ENCODE assay signal across 18 mouse cellular contexts in the genomic region with DNA sequence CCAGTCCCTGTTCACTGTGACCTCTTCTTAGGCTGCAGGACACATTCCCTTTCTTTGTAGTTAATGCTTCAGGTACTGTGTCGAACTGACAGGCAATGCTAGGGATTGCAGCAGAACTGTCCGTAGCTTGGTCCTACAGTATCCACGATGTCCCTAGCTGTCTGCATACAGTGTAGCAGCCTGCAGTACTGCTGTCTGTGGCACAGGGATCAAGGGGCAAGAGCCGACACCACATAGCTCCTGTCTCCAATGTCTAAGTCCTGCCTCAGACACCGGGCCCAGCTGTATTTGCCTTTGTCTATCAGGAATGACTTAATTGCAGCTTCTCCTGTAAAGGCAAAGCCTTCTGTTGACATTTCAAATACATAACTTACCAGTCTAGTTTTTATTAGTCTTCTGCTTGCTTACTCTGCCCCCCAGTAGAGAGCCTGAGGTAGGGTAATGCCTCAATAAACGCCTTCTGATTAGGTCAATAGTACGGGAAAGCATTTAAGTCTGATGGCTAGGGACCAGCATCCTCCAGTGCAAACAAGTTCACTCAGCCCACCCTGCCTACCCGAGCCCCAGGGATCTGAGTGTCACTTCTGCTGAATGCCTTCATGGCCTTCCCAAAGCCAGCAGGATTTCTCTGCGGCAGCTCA.
DNase-seq lines count a peak whose midpoint lies in the region; ATAC-seq and TF ChIP-seq lines count a peak whose summit lies in the region.
"Had no signal": no experiment of that assay in that cellular context is flagged by ENCODE, and none has a peak within 500 bp of the region (broad histone marks: within the 10 kb centered on the region; RNA-seq: fewer than 3 reads in every experiment).

No protein-coding gene starts in this region.

- H3K4me3 ChIP-seq in forebrain, embryonic 12.5 days (replicated peaks), result no peak overlapping the region
- no peak overlapping the region for H3K4me3 ChIP-seq in forebrain, embryonic 11.5 days (ENCODE audit: low read depth, low read length)
- H3K4me3 ChIP-seq in stomach, embryonic 14.5 days (ENCODE audit: low read depth, low read length), result no peak overlapping the region
- no peak overlapping the region for H3K4me3 ChIP-seq in stomach, postnatal 0 days (ENCODE audit: low read depth, low read length)
- no peak overlapping the region for H3K4me3 ChIP-seq in midbrain, embryonic 13.5 days (replicated peaks)
- H3K4me3 ChIP-seq: erythroblast, embryonic 14.5 days; limb, embryonic 13.5 days; myocyte had no signal

- DNase-seq in forebrain, embryonic 11.5 days (ENCODE audit: low spot score), result no peak
- DNase-seq in stomach, postnatal 0 days (ENCODE audit: low spot score), result no peak
- no peak for DNase-seq in adrenal gland, postnatal 25 days
- DNase-seq in ovary, adult 18-20 months (ENCODE audit: low spot score), result no peak
- DNase-seq in kidney, adult 8-10 months, result no peak
- DNase-seq: gastrocnemius, postnatal 36 days; kidney, adult 11 months; kidney, postnatal 14 days; thymus, postnatal 4 days had no signal

- H3K9me3 ChIP-seq in forebrain, embryonic 12.5 days, result no peaks in the 10 kb centered on the region
- H3K9me3 ChIP-seq in forebrain, embryonic 11.5 days (ENCODE audit: control insufficient read depth, low read length), result no peaks in the 10 kb centered on the region; the same call in 1 of the 2 replicates
- no peaks in the 10 kb centered on the region for H3K9me3 ChIP-seq in stomach, embryonic 14.5 days (ENCODE audit: control insufficient read depth, low read depth, low read length)
- no peaks in the 10 kb centered on the region for H3K9me3 ChIP-seq in stomach, postnatal 0 days (ENCODE audit: control insufficient read depth, low read length)
- no peaks in the 10 kb centered on the region for H3K9me3 ChIP-seq in midbrain, embryonic 13.5 days

- no peak overlapping the region for H3K4me2 ChIP-seq in forebrain, embryonic 12.5 days
- no peak overlapping the region for H3K4me2 ChIP-seq in forebrain, embryonic 11.5 days (ENCODE audit: low read depth, low read length, severe bottlenecking)
- H3K4me2 ChIP-seq in stomach, embryonic 14.5 days (replicated peaks; ENCODE audit: low read depth, low read length), result no peak overlapping the region
- no peak overlapping the region for H3K4me2 ChIP-seq in stomach, postnatal 0 days (replicated peaks; ENCODE audit: low read depth)
- no peak overlapping the region for H3K4me2 ChIP-seq in midbrain, embryonic 13.5 days (replicated peaks)
- H3K4me2 ChIP-seq: limb, embryonic 13.5 days had no signal

- no peak for TF ChIP-seq EP300 in stomach, postnatal 0 days (optimal IDR thresholded peaks at IDR 0.05)

- H3K36me3 ChIP-seq in forebrain, embryonic 12.5 days (replicated peaks), result no peaks in the 10 kb centered on the region
- H3K36me3 ChIP-seq in forebrain, embryonic 11.5 days (ENCODE audit: control insufficient read depth, insufficient read depth, low read length), result no peaks in the 10 kb centered on the region
- no peaks in the 10 kb centered on the region for H3K36me3 ChIP-seq in stomach, embryonic 14.5 days (ENCODE audit: control insufficient read depth, insufficient read depth, low read length)
- H3K36me3 ChIP-seq in stomach, postnatal 0 days (ENCODE audit: control insufficient read depth, insufficient read depth, low read length), result no peaks in the 10 kb centered on the region
- no peaks in the 10 kb centered on the region for H3K36me3 ChIP-seq in midbrain, embryonic 13.5 days
- H3K36me3 ChIP-seq: limb, embryonic 13.5 days had no signal

- TF ChIP-seq CTCF in stomach, postnatal 0 days (IDR thresholded peaks at IDR 0.05; ENCODE audit: low read depth), result no peak

- no peak overlapping the region for H3K9ac ChIP-seq in forebrain, embryonic 12.5 days
- H3K9ac ChIP-seq in forebrain, embryonic 11.5 days (ENCODE audit: low read length), result no peak overlapping the region
- H3K9ac ChIP-seq in stomach, embryonic 14.5 days (replicated peaks; ENCODE audit: low read depth, low read length), result no peak overlapping the region
- no peak overlapping the region for H3K9ac ChIP-seq in stomach, postnatal 0 days (ENCODE audit: low read length)
- no peak overlapping the region for H3K9ac ChIP-seq in midbrain, embryonic 13.5 days (replicated peaks)
- H3K9ac ChIP-seq: limb, embryonic 13.5 days; liver, embryonic 14.5 days had no signal

- peak; percentile 49; the same call in 1 of the 2 replicates for ATAC-seq in forebrain, embryonic 12.5 days (ENCODE audit: low FRiP score)
- no peak for ATAC-seq in forebrain, embryonic 11.5 days (replicated peaks; ENCODE audit: low FRiP score)
- ATAC-seq in stomach, embryonic 14.5 days (ENCODE audit: insufficient number of reproducible peaks, insufficient read depth, low FRiP score, low read depth), result 0 out of 2 replicates have a peak, but pooled peaks have one; percentile 14
- no peak for ATAC-seq in stomach, postnatal 0 days (ENCODE audit: low FRiP score, low TSS enrichment)
- peak; percentile 71 for ATAC-seq in midbrain, embryonic 13.5 days
- ATAC-seq: lung, postnatal 0 days had no signal

- peaks cover 11% of the 10 kb centered on the region for H3K4me1 ChIP-seq in forebrain, embryonic 12.5 days
- no peaks in the 10 kb centered on the region for H3K4me1 ChIP-seq in forebrain, embryonic 11.5 days (replicated peaks; ENCODE audit: control insufficient read depth, insufficient read depth, low read length)
- H3K4me1 ChIP-seq in stomach, embryonic 14.5 days (ENCODE audit: control insufficient read depth, insufficient read depth, low read length), result no peaks in the 10 kb centered on the region
- no peaks in the 10 kb centered on the region for H3K4me1 ChIP-seq in stomach, postnatal 0 days (replicated peaks; ENCODE audit: control insufficient read depth, insufficient read depth)
- H3K4me1 ChIP-seq in midbrain, embryonic 13.5 days (replicated peaks), result peaks cover 11% of the 10 kb centered on the region
- H3K4me1 ChIP-seq: limb, embryonic 13.5 days had no signal

- WGBS in forebrain, embryonic 12.5 days, result 82% methylated on average over 9 of the region's 9 CpGs
- 90% methylated on average over 9 of the region's 9 CpGs for WGBS in forebrain, embryonic 11.5 days
- 61% methylated on average over 9 of the region's 9 CpGs for WGBS in stomach, embryonic 14.5 days
- 48% methylated on average over 9 of the region's 9 CpGs for WGBS in stomach, postnatal 0 days
- 82% methylated on average over 9 of the region's 9 CpGs for WGBS in midbrain, embryonic 13.5 days

- peaks cover 4% of the 10 kb centered on the region; the same call in 1 of the 2 replicates for H3K27me3 ChIP-seq in forebrain, embryonic 12.5 days
- no peaks in the 10 kb centered on the region for H3K27me3 ChIP-seq in forebrain, embryonic 11.5 days (ENCODE audit: control insufficient read depth, insufficient read depth, low read length)
- H3K27me3 ChIP-seq in stomach, embryonic 14.5 days (ENCODE audit: control insufficient read depth, insufficient read depth, low read length), result no peaks in the 10 kb centered on the region
- H3K27me3 ChIP-seq in stomach, postnatal 0 days (ENCODE audit: control insufficient read depth, insufficient read depth, low read length), result no peaks in the 10 kb centered on the region
- no peaks in the 10 kb centered on the region for H3K27me3 ChIP-seq in midbrain, embryonic 13.5 days
- H3K27me3 ChIP-seq: CH12.LX; limb, embryonic 13.5 days had no signal

- H3K27ac ChIP-seq in forebrain, embryonic 12.5 days, result peak overlapping the region; percentile 44; the same call in 1 of the 2 replicates
- no peak overlapping the region for H3K27ac ChIP-seq in forebrain, embryonic 11.5 days (ENCODE audit: low read depth, low read length)
- H3K27ac ChIP-seq in stomach, embryonic 14.5 days (ENCODE audit: low read length), result no peak overlapping the region
- no peak overlapping the region for H3K27ac ChIP-seq in stomach, postnatal 0 days (replicated peaks)
- H3K27ac ChIP-seq in midbrain, embryonic 13.5 days, result peak overlapping the region; percentile 65
- H3K27ac ChIP-seq: limb, embryonic 13.5 days; liver, embryonic 14.5 days had no signal

Comparison
In these comparisons a context has a peak if more than half of its experiments do, and no peak if none do; other contexts are left out.
1. ATAC-seq: peak in forebrain, embryonic 12.5 days (single experiment), stomach, embryonic 14.5 days (single experiment) and midbrain, embryonic 13.5 days (single experiment); none in forebrain, embryonic 11.5 days (single experiment) and stomach, postnatal 0 days (single experiment).
2. H3K27ac ChIP-seq: peak in forebrain, embryonic 12.5 days (single experiment) and midbrain, embryonic 13.5 days (single experiment); none in forebrain, embryonic 11.5 days (single experiment), stomach, embryonic 14.5 days (single experiment) and stomach, postnatal 0 days (single experiment).